Mouse (Mus musculus) intestine, embryonic 14.5 days (tissue): ENCODE data around the gene Agk. TPM values are rescaled to one million over a fixed set of nuclear protein-coding genes. Genes with fewer than 3 reads are reported as not detected.

Source experiments
- ATAC-seq: fragments of 200-750 bp; cut with Nextera tagmentation; replicated peaks from 2 replicates; pipeline ENCODE4 v1.8.0; 2017; ENCODE audit warnings: low read depth, moderate number of reproducible peaks, moderate TSS enrichment, moderate library complexity; ENCODE audit not compliant: low FRiP score, low TSS enrichment
- DNase-seq: peaks from one replicate; pipeline ENCODE4 v3.0.0-alpha.2; 2018; ENCODE audit warnings: low spot score
- H3K27ac ChIP-seq: fragments of 300-500 bp; sonication (generic); 2 replicates; pipeline ENCODE4 v1.5.1; 2014; ENCODE audit warnings: low read depth, mild to moderate bottlenecking, control low read depth
- H3K27me3 ChIP-seq: fragments of 300-500 bp; sonication (generic); replicated peaks from 2 replicates; pipeline ENCODE4 v1.6.1; 2014; ENCODE audit warnings: low read length, control low read depth; ENCODE audit not compliant: control insufficient read depth, insufficient read depth
- H3K36me3 ChIP-seq: fragments of 300-500 bp; sonication (generic); 2 replicates; pipeline ENCODE4 v1.6.1; 2014; ENCODE audit warnings: low read length, control low read depth; ENCODE audit not compliant: control insufficient read depth, insufficient read depth
- H3K4me1 ChIP-seq: fragments of 300-500 bp; sonication (generic); replicated peaks from 2 replicates; pipeline ENCODE4 v1.6.1; 2014; ENCODE audit warnings: low read length, control low read depth, mixed read lengths; ENCODE audit not compliant: control insufficient read depth, insufficient read depth
- H3K4me2 ChIP-seq: fragments of 300-500 bp; sonication (generic); 2 replicates; pipeline ENCODE4 v1.6.1; 2014; ENCODE audit warnings: low read length
- H3K4me3 ChIP-seq: fragments of 300-500 bp; sonication (generic); 2 replicates; pipeline ENCODE4 v1.5.1; 2014; ENCODE audit warnings: low read depth, low read length, control low read depth, mixed read lengths
- H3K9ac ChIP-seq: fragments of 300-500 bp; sonication (generic); 2 replicates; pipeline ENCODE4 v1.6.1; 2014; ENCODE audit warnings: mild to moderate bottlenecking, low read length
- H3K9me3 ChIP-seq: fragments of 300-500 bp; sonication (generic); 2 replicates; pipeline ENCODE4 v1.6.1; 2016; ENCODE audit warnings: low read length, control low read depth; ENCODE audit not compliant: control insufficient read depth
- WGBS: fragments of 180-500 bp; shearing (Covaris S2); extraction: QIAGEN DNeasy Blood & Tissue Kit; methylation state at CpG from one replicate; pipeline ENCODE4 v1.1.7; 2014; 5-methylcytosine and 5-hydroxymethylcytosine counted together
- polyA plus RNA-seq: library from polyadenylated mRNA; unstranded; fragments of >200 nt; fragmentation: Nextera tagmentation; extraction: Ambion mirVana; gene quantifications from 2 replicates; pipeline ENCODE4 v1.2.1, GENCODE M21; 2014

Agk gene
- polyA plus RNA-seq, 1 experiment from 2014 or later: 41.4 TPM

DNA sequence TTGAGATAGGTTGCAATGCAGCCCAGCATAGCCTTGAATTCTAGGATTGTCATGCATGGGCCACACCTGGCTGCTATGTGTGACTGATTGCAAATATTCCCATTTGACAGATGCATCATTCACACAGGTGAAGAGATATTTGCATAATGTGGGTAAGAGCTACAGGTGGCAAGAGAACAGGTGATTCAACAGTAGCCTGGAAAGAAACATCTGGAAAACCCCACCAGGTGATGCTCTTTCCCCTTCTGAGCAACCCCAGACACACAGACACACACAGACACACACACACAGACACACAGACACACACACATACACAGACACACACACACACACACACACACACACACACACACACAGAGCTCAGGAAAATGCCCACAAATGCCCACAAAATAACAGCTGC, 106.8 kb downstream of the Agk start:
- 0 out of 2 replicates have a peak, but pooled peaks cover under 1% of the 10 kb centered on the region for H3K27me3 ChIP-seq
- H3K9ac ChIP-seq: no peak overlapping the region
- no peaks in the 10 kb centered on the region for H3K36me3 ChIP-seq
- peak; percentile 33 for DNase-seq
- no peak overlapping the region for H3K4me3 ChIP-seq
- ATAC-seq: no peak
- H3K9me3 ChIP-seq: no peaks in the 10 kb centered on the region
- H3K4me1 ChIP-seq: peaks cover 18% of the 10 kb centered on the region; the same call in 1 of the 2 replicates
- H3K4me2 ChIP-seq: no peak overlapping the region
- H3K27ac ChIP-seq: no peak overlapping the region

DNA sequence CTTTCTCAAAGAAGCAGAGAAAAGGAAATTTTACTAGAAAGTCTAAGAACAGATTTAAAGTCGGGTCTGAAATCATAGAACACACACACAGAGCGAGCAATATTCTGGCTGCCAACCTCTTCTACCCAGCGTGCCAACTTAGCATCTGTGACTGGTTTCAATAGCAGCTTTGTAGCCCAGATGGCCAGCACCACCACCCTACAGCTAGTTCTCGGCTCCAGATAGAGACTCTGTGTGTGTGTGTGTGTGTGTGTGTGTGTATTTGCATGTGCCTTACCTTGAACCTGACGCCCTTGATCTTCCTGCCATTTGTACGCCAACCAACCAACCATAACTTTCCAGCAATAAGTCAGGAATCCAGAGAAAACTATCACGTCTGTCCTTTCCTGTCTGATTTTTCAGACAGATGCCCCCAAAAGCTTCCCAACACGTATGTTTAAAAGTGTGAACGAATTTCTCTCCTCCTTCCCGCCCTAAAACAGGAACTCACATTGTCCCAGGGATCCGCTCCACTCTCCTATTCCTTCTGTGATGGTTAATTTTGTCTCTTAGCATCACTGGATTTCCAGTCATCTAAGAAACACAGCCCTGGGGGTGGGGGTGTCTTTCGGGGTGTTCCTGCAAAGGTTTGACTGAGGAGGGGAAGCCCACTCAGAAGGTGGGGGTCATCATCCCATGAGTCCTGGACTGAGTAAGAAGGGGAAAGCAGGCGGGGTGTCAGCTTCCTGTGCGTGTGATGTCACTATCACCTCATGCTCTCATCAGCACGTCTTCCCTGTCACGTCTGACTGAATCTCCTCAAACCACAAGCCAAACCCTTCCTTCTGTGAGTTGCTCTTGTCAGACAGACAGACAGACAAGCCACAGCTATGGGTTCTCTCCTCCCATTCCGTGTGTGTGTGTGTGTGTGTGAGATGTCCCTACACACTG, 107.6 kb downstream of the Agk start:
- 88% methylated on average over 17 of the region's 17 CpGs for WGBS

GRCm38 (mm10) chr6:40434697-40435096, 109.7 kb downstream of the Agk start:
- DNase-seq: no peak
- 16% methylated on average over 7 of the region's 7 CpGs for WGBS
- H3K4me3 ChIP-seq: peak overlapping the region; percentile 79
- no peaks in the 10 kb centered on the region for H3K36me3 ChIP-seq
- peaks cover 8% of the 10 kb centered on the region for H3K27me3 ChIP-seq
- peak overlapping the region; percentile 89 for H3K4me2 ChIP-seq
- H3K9me3 ChIP-seq: no peaks in the 10 kb centered on the region
- peaks cover 18% of the 10 kb centered on the region; the same call in 1 of the 2 replicates for H3K4me1 ChIP-seq
- no peak for ATAC-seq
- no peak overlapping the region for H3K27ac ChIP-seq
- H3K9ac ChIP-seq: peak overlapping the region; percentile 73

More for the DNA sequence above, 107.6 kb downstream of the Agk start:
- H3K27ac ChIP-seq: no peak overlapping the region
- H3K4me3 ChIP-seq: no peak overlapping the region
- ATAC-seq: no peak
- no peak overlapping the region for H3K9ac ChIP-seq
- peak; percentile 25 for DNase-seq
- H3K9me3 ChIP-seq: no peaks in the 10 kb centered on the region
- H3K4me1 ChIP-seq: peaks cover 18% of the 10 kb centered on the region; the same call in 1 of the 2 replicates
- 0 out of 2 replicates have a peak, but pooled peaks cover 5% of the 10 kb centered on the region for H3K27me3 ChIP-seq
- no peaks in the 10 kb centered on the region for H3K36me3 ChIP-seq
- H3K4me2 ChIP-seq: no peak overlapping the region

GRCm38 (mm10) chr6:40435151-40436046, 110.4 kb downstream of the Agk start:
- Histone ChIP-seq H3K36me3 (no peaks in the 10 kb centered on the region), H3K4me3 (peak overlapping the region; percentile 79), H3K4me1 (peaks cover 18% of the 10 kb centered on the region; the same call in 1 of the 2 replicates), H3K9ac (peak overlapping the region; percentile 73), H3K4me2 (peak overlapping the region; percentile 89), H3K27ac (peak overlapping the region; percentile 27; the same call in 1 of the 2 replicates), H3K27me3 (peaks cover 13% of the 10 kb centered on the region), H3K9me3 (no peaks in the 10 kb centered on the region)
- peak; percentile 67 for ATAC-seq
- under 1% methylated on average over 62 of the region's 72 CpGs for WGBS
- DNase-seq: peak; percentile 75

DNA sequence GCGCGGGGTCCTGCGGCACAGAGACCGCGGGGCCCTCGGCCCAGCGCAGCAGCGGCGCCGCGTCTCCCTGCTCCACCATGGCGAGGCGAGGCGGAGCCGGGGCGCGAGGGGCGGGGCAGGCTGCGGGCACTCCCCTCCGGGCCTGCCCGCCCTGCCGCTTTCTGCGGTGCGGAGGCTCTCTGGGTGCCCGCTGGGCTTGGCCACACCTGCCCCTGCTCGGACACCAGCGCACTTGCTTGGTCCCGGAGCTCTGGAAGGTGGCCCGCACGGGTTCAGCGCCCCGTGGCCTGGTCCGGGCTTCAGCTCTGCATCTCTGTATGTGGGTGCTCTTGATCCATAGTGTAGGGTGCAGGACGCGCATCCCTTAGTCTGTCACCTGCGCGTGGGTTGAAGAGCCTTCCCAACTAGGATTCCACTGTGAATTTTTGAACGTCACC, 111.1 kb downstream of the Agk start, which contains the start of gene E330009J07Rik:
Gene E330009J07Rik, minus strand, starts transcription at position 89 of the 437 bp plus-strand sequence.
- H3K4me2 ChIP-seq: peak within 1 kb of the TSS; percentile 89
- peaks cover 17% of the 10 kb centered on the region for H3K27me3 ChIP-seq
- whole genome bisulfite sequencing: under 1% methylated on average over 38 of the region's 38 CpGs
- H3K27ac ChIP-seq: peak within 1 kb of the TSS; percentile 27; the same call in 1 of the 2 replicates
- DNase-seq (peak; percentile 88), ATAC-seq (peak; percentile 94)
- H3K4me1 ChIP-seq: peaks cover 13% of the 10 kb centered on the region; the same call in 1 of the 2 replicates
- no peaks in the 10 kb centered on the region for H3K9me3 ChIP-seq
- no peaks in the 10 kb centered on the region for H3K36me3 ChIP-seq
- peak within 1 kb of the TSS; percentile 79 for H3K4me3 ChIP-seq
- peak within 1 kb of the TSS; percentile 73 for H3K9ac ChIP-seq

GRCm38 (mm10) chr6:40438936-40439335, 114.0 kb downstream of the Agk start, which contains the start of gene Wee2:
Gene Wee2 (plus strand): TSS chr6:40439088.
- 67% methylated on average over 5 of the region's 5 CpGs for WGBS
- DNase-seq (no peak), ATAC-seq (no peak)
- peaks cover 17% of the 10 kb centered on the region for H3K27me3 ChIP-seq
- H3K4me3 ChIP-seq: no peak within 1 kb of the TSS
- H3K4me1 ChIP-seq: peaks cover 11% of the 10 kb centered on the region; the same call in 1 of the 2 replicates
- no peak within 1 kb of the TSS for H3K4me2 ChIP-seq
- H3K36me3 ChIP-seq: no peaks in the 10 kb centered on the region
- H3K27ac ChIP-seq: no peak within 1 kb of the TSS
- H3K9me3 ChIP-seq: no peaks in the 10 kb centered on the region
- H3K9ac ChIP-seq: no peak within 1 kb of the TSS

- H3K4me2 ChIP-seq: no peak overlapping the region
These were observed 114.8 kb downstream of the Agk start for GRCm38 (mm10) chr6:40439731-40440130.

GRCm38 (mm10) chr6:40441276-40441675, 116.3 kb downstream of the Agk start:
- DNase-seq (no peak), ATAC-seq (no peak)
- H3K36me3 ChIP-seq: no peaks in the 10 kb centered on the region
- no peak overlapping the region for H3K4me2 ChIP-seq
- no peaks in the 10 kb centered on the region for H3K4me1 ChIP-seq
- WGBS: 79% methylated on average over 3 of the region's 3 CpGs
- peaks cover 17% of the 10 kb centered on the region for H3K27me3 ChIP-seq
- no peak overlapping the region for H3K4me3 ChIP-seq
- H3K27ac ChIP-seq: no peak overlapping the region
- no peaks in the 10 kb centered on the region for H3K9me3 ChIP-seq
- H3K9ac ChIP-seq: no peak overlapping the region

More at GRCm38 (mm10) chr6:40439731-40440130, 114.8 kb downstream of the Agk start:
- DNase-seq: no peak
- Histone ChIP-seq H3K27ac (no peak overlapping the region), H3K4me1 (peaks cover 4% of the 10 kb centered on the region; the same call in 1 of the 2 replicates), H3K4me3 (no peak overlapping the region), H3K36me3 (no peaks in the 10 kb centered on the region), H3K9me3 (no peaks in the 10 kb centered on the region), H3K27me3 (peaks cover 17% of the 10 kb centered on the region), H3K9ac (no peak overlapping the region)
- WGBS: 37% methylated on average over 12 of the region's 12 CpGs
- ATAC-seq: no peak
